Mouse (Mus musculus): Measurements from ENCODE around the gene Myh10. TPM values are rescaled to one million over a fixed set of nuclear protein-coding genes. Genes with fewer than 3 reads are reported as not detected.

Myh10 gene
- polyA plus RNA-seq, 1 experiment from 2014 or later, result 140 TPM

- no peak overlapping the region for H3K9ac ChIP-seq (ENCODE audit: low read depth, low read length)
- no peak overlapping the region for H3K4me2 ChIP-seq (replicated peaks; ENCODE audit: low read depth, low read length)
- DNase-seq (ENCODE audit: low spot score), result no peak
- no peaks in the 10 kb centered on the region for H3K9me3 ChIP-seq (ENCODE audit: control insufficient read depth, low read length)
- H3K4me3 ChIP-seq (ENCODE audit: low read depth, low read length), result no peak overlapping the region
- no peak for ATAC-seq (ENCODE audit: low FRiP score)
- no peaks in the 10 kb centered on the region for H3K4me1 ChIP-seq (replicated peaks; ENCODE audit: control insufficient read depth, insufficient read depth, low read length)
- 93% methylated on average over 2 of the region's 2 CpGs for WGBS
- 0 out of 2 replicates have a peak, but pooled peaks cover 2% of the 10 kb centered on the region for H3K36me3 ChIP-seq (ENCODE audit: control insufficient read depth, insufficient read depth, low read length)
- no peak overlapping the region for H3K27ac ChIP-seq (ENCODE audit: low read depth, low read length)
- H3K27me3 ChIP-seq (ENCODE audit: control insufficient read depth, insufficient read depth, low read length), result no peaks in the 10 kb centered on the region
Measured at GRCm38 (mm10) chr11:68750206-68750605, 58.8 kb downstream of the Myh10 start.

- Histone ChIP-seq H3K9me3 (ENCODE audit: control insufficient read depth, low read length) (no peaks in the 10 kb centered on the region), H3K27ac (ENCODE audit: low read depth, low read length) (no peak overlapping the region), H3K9ac (ENCODE audit: low read depth, low read length) (no peak overlapping the region), H3K4me2 (replicated peaks; ENCODE audit: low read depth, low read length) (no peak overlapping the region), H3K27me3 (ENCODE audit: control insufficient read depth, insufficient read depth, low read length) (no peaks in the 10 kb centered on the region), H3K4me3 (ENCODE audit: low read depth, low read length) (no peak overlapping the region), H3K4me1 (replicated peaks; ENCODE audit: control insufficient read depth, insufficient read depth, low read length) (no peaks in the 10 kb centered on the region), H3K36me3 (ENCODE audit: control insufficient read depth, insufficient read depth, low read length) (no peaks in the 10 kb centered on the region)
- ATAC-seq (ENCODE audit: low FRiP score) (no peak), DNase-seq (ENCODE audit: low spot score) (no peak)
- 90% methylated on average over 8 of the region's 8 CpGs for WGBS
Measured at GRCm38 (mm10) chr11:68750938-68751337, 59.6 kb downstream of the Myh10 start.

- H3K36me3 ChIP-seq (ENCODE audit: control insufficient read depth, insufficient read depth, low read length), result no peaks in the 10 kb centered on the region
- H3K27me3 ChIP-seq (ENCODE audit: control insufficient read depth, insufficient read depth, low read length), result no peaks in the 10 kb centered on the region
- H3K4me3 ChIP-seq (ENCODE audit: low read depth, low read length), result no peak overlapping the region
- DNase-seq (ENCODE audit: low spot score), result no peak
- no peak overlapping the region for H3K9ac ChIP-seq (ENCODE audit: low read depth, low read length)
- no peak overlapping the region for H3K4me2 ChIP-seq (replicated peaks; ENCODE audit: low read depth, low read length)
- no peaks in the 10 kb centered on the region for H3K9me3 ChIP-seq (ENCODE audit: control insufficient read depth, low read length)
- H3K27ac ChIP-seq (ENCODE audit: low read depth, low read length), result no peak overlapping the region
- 62% methylated on average over 7 of the region's 7 CpGs for WGBS
- H3K4me1 ChIP-seq (replicated peaks; ENCODE audit: control insufficient read depth, insufficient read depth, low read length), result no peaks in the 10 kb centered on the region
- no peak for ATAC-seq (ENCODE audit: low FRiP score)
Measured at GRCm38 (mm10) chr11:68754283-68754682, 62.9 kb downstream of the Myh10 start.

- ATAC-seq (ENCODE audit: low FRiP score), result no peak
- WGBS, result 85% methylated on average over 11 of the region's 11 CpGs
- no peak overlapping the region for H3K4me2 ChIP-seq (replicated peaks; ENCODE audit: low read depth, low read length)
- peaks cover 1% of the 10 kb centered on the region; the same call in 1 of the 2 replicates for H3K36me3 ChIP-seq (ENCODE audit: control insufficient read depth, insufficient read depth, low read length)
- H3K4me3 ChIP-seq (ENCODE audit: low read depth, low read length), result no peak overlapping the region
- no peak for DNase-seq (ENCODE audit: low spot score)
- no peaks in the 10 kb centered on the region for H3K4me1 ChIP-seq (replicated peaks; ENCODE audit: control insufficient read depth, insufficient read depth, low read length)
- H3K9ac ChIP-seq (ENCODE audit: low read depth, low read length), result no peak overlapping the region
- no peaks in the 10 kb centered on the region for H3K9me3 ChIP-seq (ENCODE audit: control insufficient read depth, low read length)
- no peak overlapping the region for H3K27ac ChIP-seq (ENCODE audit: low read depth, low read length)
- no peaks in the 10 kb centered on the region for H3K27me3 ChIP-seq (ENCODE audit: control insufficient read depth, insufficient read depth, low read length)
Measured at GRCm38 (mm10) chr11:68756456-68757348, 65.3 kb downstream of the Myh10 start.

- H3K27ac ChIP-seq (ENCODE audit: low read depth, low read length), result no peak overlapping the region
- H3K4me3 ChIP-seq (ENCODE audit: low read depth, low read length), result no peak overlapping the region
- ATAC-seq (ENCODE audit: low FRiP score) (no peak), DNase-seq (ENCODE audit: low spot score) (no peak)
- no peaks in the 10 kb centered on the region for H3K9me3 ChIP-seq (ENCODE audit: control insufficient read depth, low read length)
- H3K9ac ChIP-seq (ENCODE audit: low read depth, low read length), result no peak overlapping the region
- H3K36me3 ChIP-seq (ENCODE audit: control insufficient read depth, insufficient read depth, low read length), result peaks cover 15% of the 10 kb centered on the region
- no peak overlapping the region for H3K4me2 ChIP-seq (replicated peaks; ENCODE audit: low read depth, low read length)
- H3K4me1 ChIP-seq (replicated peaks; ENCODE audit: control insufficient read depth, insufficient read depth, low read length), result no peaks in the 10 kb centered on the region
- 89% methylated on average over 3 of the region's 3 CpGs for WGBS
- H3K27me3 ChIP-seq (ENCODE audit: control insufficient read depth, insufficient read depth, low read length), result no peaks in the 10 kb centered on the region
Measured at GRCm38 (mm10) chr11:68759691-68760090, 68.3 kb downstream of the Myh10 start.

- no peak overlapping the region for H3K4me2 ChIP-seq (replicated peaks; ENCODE audit: low read depth, low read length)
- H3K9me3 ChIP-seq (ENCODE audit: control insufficient read depth, low read length), result no peaks in the 10 kb centered on the region
- ATAC-seq (ENCODE audit: low FRiP score) (no peak), DNase-seq (ENCODE audit: low spot score) (no peak)
- H3K27me3 ChIP-seq (ENCODE audit: control insufficient read depth, insufficient read depth, low read length), result no peaks in the 10 kb centered on the region
- H3K27ac ChIP-seq (ENCODE audit: low read depth, low read length), result no peak overlapping the region
- H3K9ac ChIP-seq (ENCODE audit: low read depth, low read length), result no peak overlapping the region
- peaks cover 20% of the 10 kb centered on the region for H3K36me3 ChIP-seq (ENCODE audit: control insufficient read depth, insufficient read depth, low read length)
- H3K4me3 ChIP-seq (ENCODE audit: low read depth, low read length), result no peak overlapping the region
- WGBS, result 90% methylated on average over 4 of the region's 4 CpGs
- H3K4me1 ChIP-seq (replicated peaks; ENCODE audit: control insufficient read depth, insufficient read depth, low read length), result no peaks in the 10 kb centered on the region
Measured at GRCm38 (mm10) chr11:68761155-68761554, 69.8 kb downstream of the Myh10 start.

GRCm38 (mm10) chr11:68761664-68762063 lies 70.3 kb downstream of the Myh10 start:
- H3K27me3 ChIP-seq (ENCODE audit: control insufficient read depth, insufficient read depth, low read length), result no peaks in the 10 kb centered on the region
- DNase-seq (ENCODE audit: low spot score), result no peak
- no peak overlapping the region for H3K27ac ChIP-seq (ENCODE audit: low read depth, low read length)
- peaks cover 20% of the 10 kb centered on the region for H3K36me3 ChIP-seq (ENCODE audit: control insufficient read depth, insufficient read depth, low read length)
- H3K4me3 ChIP-seq (ENCODE audit: low read depth, low read length), result no peak overlapping the region
- no peak overlapping the region for H3K4me2 ChIP-seq (replicated peaks; ENCODE audit: low read depth, low read length)
- no peaks in the 10 kb centered on the region for H3K4me1 ChIP-seq (replicated peaks; ENCODE audit: control insufficient read depth, insufficient read depth, low read length)
- no peaks in the 10 kb centered on the region for H3K9me3 ChIP-seq (ENCODE audit: control insufficient read depth, low read length)
- H3K9ac ChIP-seq (ENCODE audit: low read depth, low read length), result no peak overlapping the region
- no peak for ATAC-seq (ENCODE audit: low FRiP score)
- 89% methylated on average over 6 of the region's 6 CpGs for WGBS

GRCm38 (mm10) chr11:68764622-68765021 lies 73.3 kb downstream of the Myh10 start:
- no peak overlapping the region for H3K4me2 ChIP-seq (replicated peaks; ENCODE audit: low read depth, low read length)
- no peaks in the 10 kb centered on the region for H3K27me3 ChIP-seq (ENCODE audit: control insufficient read depth, insufficient read depth, low read length)
- WGBS, result 69% methylated on average over 3 of the region's 3 CpGs
- no peak overlapping the region for H3K9ac ChIP-seq (ENCODE audit: low read depth, low read length)
- H3K27ac ChIP-seq (ENCODE audit: low read depth, low read length), result no peak overlapping the region
- DNase-seq (ENCODE audit: low spot score) (peak; percentile 16), ATAC-seq (ENCODE audit: low FRiP score) (no peak)
- no peaks in the 10 kb centered on the region for H3K9me3 ChIP-seq (ENCODE audit: control insufficient read depth, low read length)
- H3K36me3 ChIP-seq (ENCODE audit: control insufficient read depth, insufficient read depth, low read length), result peaks cover 24% of the 10 kb centered on the region
- H3K4me3 ChIP-seq (ENCODE audit: low read depth, low read length), result no peak overlapping the region
- no peaks in the 10 kb centered on the region for H3K4me1 ChIP-seq (replicated peaks; ENCODE audit: control insufficient read depth, insufficient read depth, low read length)
